Mouse (Mus musculus): ENCODE results near the gene Mybl2. TPM values are rescaled to one million over a fixed set of nuclear protein-coding genes. Genes with fewer than 3 reads are reported as not detected.

Mybl2 gene
- polyA plus RNA-seq (2014; fragmentation: Nextera tagmentation; extraction: Ambion mirVana), result 69.2 and 70.9 TPM in 2 replicates

DNA sequence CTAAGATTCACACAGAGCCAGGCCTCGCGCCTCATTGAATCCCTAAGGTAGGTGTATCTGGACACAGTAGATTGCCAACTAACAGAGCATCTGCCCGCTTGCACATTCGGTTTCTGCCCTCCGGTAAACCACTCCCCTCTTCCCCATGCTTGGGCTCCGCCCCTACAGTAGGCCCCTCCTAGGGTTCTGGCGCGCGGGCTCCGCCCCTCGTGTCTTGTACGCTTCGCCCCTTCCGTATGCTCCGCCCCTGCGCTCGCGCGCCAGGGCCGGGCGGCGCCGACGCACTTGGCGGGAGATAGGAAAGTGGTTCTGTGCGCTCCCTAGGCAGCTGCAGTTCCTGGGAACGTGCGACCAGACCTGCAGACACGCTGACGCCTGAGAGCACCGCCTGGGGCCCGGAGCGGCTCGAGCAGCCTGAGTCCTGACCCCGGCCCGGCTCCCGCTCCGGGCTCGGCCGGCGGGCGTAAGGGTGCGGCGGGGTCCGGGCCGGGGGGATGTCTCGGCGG lies at the start of gene Mybl2:
TSS of gene Mybl2 (plus strand) at position 353 of the 506 bp plus-strand sequence.
- DNase-seq (ENCODE audit: low spot score), result peak; percentile 91
- H3K4me2 ChIP-seq, result peak within 1 kb of the TSS; percentile 93
- H3K36me3 ChIP-seq (ENCODE audit: control insufficient read depth, insufficient read depth, low read length), result no peaks in the 10 kb centered on the region; the same call in 1 of the 2 replicates
- peak within 1 kb of the TSS; percentile 89 for H3K4me3 ChIP-seq (ENCODE audit: low read depth, low read length)
- peak within 1 kb of the TSS; percentile 93 for H3K9ac ChIP-seq (ENCODE audit: low read depth, low read length)
- WGBS, result under 1% methylated on average over 48 of the region's 48 CpGs
- no peaks in the 10 kb centered on the region for H3K9me3 ChIP-seq (ENCODE audit: control insufficient read depth, low read length)
- H3K4me1 ChIP-seq (replicated peaks; ENCODE audit: control insufficient read depth, insufficient read depth, low read length), result peaks cover 33% of the 10 kb centered on the region
- no peaks in the 10 kb centered on the region for H3K27me3 ChIP-seq (replicated peaks; ENCODE audit: control insufficient read depth, insufficient read depth, low read length)
- peak; percentile 99 for ATAC-seq (replicated peaks; ENCODE audit: low FRiP score)
- peak within 1 kb of the TSS; percentile 82 for H3K27ac ChIP-seq (ENCODE audit: low read depth, low read length)

DNA sequence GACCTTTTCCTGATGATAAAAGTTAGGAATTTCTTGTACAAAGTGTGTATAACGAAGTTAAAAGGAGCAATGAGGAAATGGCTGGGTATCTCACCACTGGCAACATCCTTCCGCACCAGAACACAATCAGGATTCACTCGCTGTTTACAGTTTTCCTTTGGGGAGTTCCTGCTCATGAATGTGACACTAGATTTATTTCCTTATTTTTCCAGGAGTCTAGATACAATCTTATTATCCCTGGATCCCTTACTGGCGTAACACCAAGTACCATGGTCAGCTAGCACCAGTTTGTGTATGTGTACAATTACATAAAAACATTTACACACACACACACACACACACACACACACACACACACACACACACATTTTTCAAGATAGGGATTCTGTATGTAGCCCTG lies 47.2 kb upstream of the Mybl2 start:
- H3K27me3 ChIP-seq (replicated peaks; ENCODE audit: control insufficient read depth, insufficient read depth, low read length), result no peaks in the 10 kb centered on the region
- DNase-seq (ENCODE audit: low spot score), result no peak
- H3K36me3 ChIP-seq (ENCODE audit: control insufficient read depth, insufficient read depth, low read length), result no peaks in the 10 kb centered on the region
- H3K4me1 ChIP-seq (replicated peaks; ENCODE audit: control insufficient read depth, insufficient read depth, low read length), result no peaks in the 10 kb centered on the region
- ATAC-seq (replicated peaks; ENCODE audit: low FRiP score), result no peak
- no peak overlapping the region for H3K9ac ChIP-seq (ENCODE audit: low read depth, low read length)
- no peak overlapping the region for H3K27ac ChIP-seq (ENCODE audit: low read depth, low read length)
- WGBS, result 61% methylated on average over 4 of the region's 4 CpGs
- H3K4me3 ChIP-seq (ENCODE audit: low read depth, low read length), result no peak overlapping the region
- no peaks in the 10 kb centered on the region for H3K9me3 ChIP-seq (ENCODE audit: control insufficient read depth, low read length)
- H3K4me2 ChIP-seq, result no peak overlapping the region

DNA sequence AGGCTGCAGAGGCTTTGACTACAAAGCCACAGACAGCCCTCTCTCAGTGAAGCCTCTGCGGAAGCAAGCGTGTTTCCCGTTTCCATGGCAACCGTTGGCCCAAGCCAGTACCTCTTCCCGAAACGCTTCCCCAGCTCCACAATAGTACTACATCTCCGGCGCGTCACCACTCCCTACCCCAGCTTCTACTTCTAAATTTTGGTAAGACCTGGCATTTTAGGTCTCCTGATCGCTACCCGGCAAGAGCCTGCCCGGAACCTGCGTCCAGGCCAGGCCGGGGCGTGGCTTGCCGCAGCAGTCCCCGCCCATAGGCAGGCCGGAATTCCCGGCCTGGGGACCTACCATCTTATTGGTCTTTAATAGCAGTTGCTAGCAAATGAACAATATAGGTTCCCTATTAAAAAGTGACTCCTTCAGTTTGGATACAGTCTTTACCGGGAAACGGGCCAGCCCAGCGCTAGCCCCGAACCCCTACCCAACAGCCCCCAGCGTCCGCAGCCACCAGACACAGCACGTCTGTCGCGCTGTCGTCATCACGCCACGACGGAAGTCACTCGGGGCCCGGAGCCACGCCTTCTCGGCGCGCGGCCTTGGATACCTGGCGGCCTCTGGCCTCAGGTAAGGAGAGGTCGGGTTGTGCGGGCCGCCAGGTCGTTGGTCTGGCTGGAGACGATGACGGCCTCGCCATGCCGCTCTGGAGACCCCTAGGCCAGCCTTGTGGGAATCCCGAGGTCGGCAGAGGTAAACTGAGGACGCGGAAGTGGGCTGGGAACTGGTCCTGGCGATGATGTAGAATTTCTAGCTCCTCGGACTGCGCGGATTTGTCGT lies 37.4 kb upstream of the Mybl2 start, which contains the start of gene Ift52:
TSS of gene Ift52 (plus strand) at position 439 of the 828 bp plus-strand sequence.
- Histone ChIP-seq H3K36me3 (ENCODE audit: control insufficient read depth, insufficient read depth, low read length) (no peaks in the 10 kb centered on the region), H3K4me3 (ENCODE audit: low read depth, low read length) (peak within 1 kb of the TSS; percentile 94), H3K27ac (ENCODE audit: low read depth, low read length) (peak within 1 kb of the TSS; percentile 28; the same call in 1 of the 2 replicates), H3K4me2 (peak within 1 kb of the TSS; percentile 74), H3K9ac (ENCODE audit: low read depth, low read length) (peak within 1 kb of the TSS; percentile 81), H3K9me3 (ENCODE audit: control insufficient read depth, low read length) (no peaks in the 10 kb centered on the region), H3K27me3 (replicated peaks; ENCODE audit: control insufficient read depth, insufficient read depth, low read length) (no peaks in the 10 kb centered on the region), H3K4me1 (replicated peaks; ENCODE audit: control insufficient read depth, insufficient read depth, low read length) (peaks cover 7% of the 10 kb centered on the region)
- WGBS, result under 1% methylated on average over 57 of the region's 57 CpGs
- DNase-seq (ENCODE audit: low spot score), result peak; percentile 92
- ATAC-seq (replicated peaks; ENCODE audit: low FRiP score), result peak; percentile 95

DNA sequence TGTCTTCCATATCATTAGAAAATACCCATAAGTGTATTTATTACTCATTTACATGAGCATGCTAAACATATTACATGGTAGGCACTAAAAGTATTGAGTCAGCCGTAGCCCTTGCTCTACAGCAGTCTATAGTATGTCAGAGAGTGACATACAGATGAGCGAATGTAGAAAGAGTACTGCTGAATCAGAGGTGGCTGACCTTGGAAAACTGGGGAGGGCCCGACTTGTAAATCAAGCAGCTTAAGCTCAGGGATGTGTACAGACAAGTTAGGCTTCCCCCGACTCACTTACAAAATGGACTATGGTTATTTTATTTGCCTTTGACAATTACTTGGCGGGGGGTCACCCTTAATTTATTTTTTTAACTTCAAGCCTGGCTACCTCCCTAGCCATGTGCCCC lies 23.2 kb upstream of the Mybl2 start:
- no peaks in the 10 kb centered on the region for H3K9me3 ChIP-seq (ENCODE audit: control insufficient read depth, low read length)
- 86% methylated on average over 5 of the region's 5 CpGs for WGBS
- no peak overlapping the region for H3K27ac ChIP-seq (ENCODE audit: low read depth, low read length)
- DNase-seq (ENCODE audit: low spot score), result no peak
- no peak overlapping the region for H3K4me2 ChIP-seq
- no peak overlapping the region for H3K9ac ChIP-seq (ENCODE audit: low read depth, low read length)
- no peak overlapping the region for H3K4me3 ChIP-seq (ENCODE audit: low read depth, low read length)
- ATAC-seq (replicated peaks; ENCODE audit: low FRiP score), result no peak
- H3K4me1 ChIP-seq (replicated peaks; ENCODE audit: control insufficient read depth, insufficient read depth, low read length), result no peaks in the 10 kb centered on the region
- H3K36me3 ChIP-seq (ENCODE audit: control insufficient read depth, insufficient read depth, low read length), result peaks cover 16% of the 10 kb centered on the region
- no peaks in the 10 kb centered on the region for H3K27me3 ChIP-seq (replicated peaks; ENCODE audit: control insufficient read depth, insufficient read depth, low read length)

DNA sequence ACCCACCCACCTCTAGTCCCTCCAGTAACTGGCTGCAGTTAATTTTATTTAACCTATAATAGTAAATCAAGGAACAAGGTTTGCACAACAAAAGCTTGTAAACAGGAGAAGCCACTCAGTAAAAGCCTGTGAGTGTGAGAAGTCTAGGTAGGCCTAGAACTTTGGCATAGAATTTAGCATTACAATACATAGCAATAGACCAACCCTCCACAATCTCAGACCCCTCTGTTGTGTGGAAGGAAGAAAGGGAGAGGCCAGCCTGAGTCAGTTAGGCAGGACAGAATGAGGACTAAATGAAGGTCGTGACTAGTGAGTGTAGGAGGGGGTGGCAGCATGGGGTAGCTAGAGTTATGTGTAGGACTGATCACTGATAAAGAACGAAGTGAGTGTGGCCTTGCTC lies 22.7 kb upstream of the Mybl2 start:
- Histone ChIP-seq H3K9me3 (ENCODE audit: control insufficient read depth, low read length) (no peaks in the 10 kb centered on the region), H3K36me3 (ENCODE audit: control insufficient read depth, insufficient read depth, low read length) (peaks cover 16% of the 10 kb centered on the region), H3K4me1 (replicated peaks; ENCODE audit: control insufficient read depth, insufficient read depth, low read length) (no peaks in the 10 kb centered on the region), H3K27ac (ENCODE audit: low read depth, low read length) (no peak overlapping the region), H3K9ac (ENCODE audit: low read depth, low read length) (no peak overlapping the region), H3K27me3 (replicated peaks; ENCODE audit: control insufficient read depth, insufficient read depth, low read length) (no peaks in the 10 kb centered on the region), H3K4me3 (ENCODE audit: low read depth, low read length) (no peak overlapping the region), H3K4me2 (no peak overlapping the region)
- ATAC-seq (replicated peaks; ENCODE audit: low FRiP score) (no peak), DNase-seq (ENCODE audit: low spot score) (no peak)
- 73% methylated on average over 2 of the region's 2 CpGs for WGBS

DNA sequence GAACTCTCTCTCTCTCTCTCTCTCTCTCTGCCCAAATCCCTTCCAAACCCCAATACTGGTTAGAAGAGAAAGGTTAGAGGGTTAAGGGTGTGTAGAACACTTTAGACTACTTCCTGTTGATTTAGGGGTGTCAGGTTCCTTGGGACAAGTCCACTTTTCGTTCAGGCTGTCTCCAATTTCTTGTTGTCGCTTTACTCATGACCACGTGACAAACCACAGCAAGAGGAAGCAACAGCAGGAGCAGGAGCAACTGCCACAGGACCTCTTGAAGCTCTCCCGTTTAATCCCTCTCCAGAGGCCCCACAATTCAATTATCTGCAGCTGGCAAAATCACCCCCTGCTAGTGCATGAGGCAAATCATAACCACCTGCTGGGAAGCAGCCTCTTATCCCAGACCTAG lies 21.9 kb upstream of the Mybl2 start:
- no peak overlapping the region for H3K4me3 ChIP-seq (ENCODE audit: low read depth, low read length)
- ATAC-seq (replicated peaks; ENCODE audit: low FRiP score) (no peak), DNase-seq (ENCODE audit: low spot score) (no peak)
- H3K9me3 ChIP-seq (ENCODE audit: control insufficient read depth, low read length), result no peaks in the 10 kb centered on the region
- H3K4me1 ChIP-seq (replicated peaks; ENCODE audit: control insufficient read depth, insufficient read depth, low read length), result no peaks in the 10 kb centered on the region
- H3K36me3 ChIP-seq (ENCODE audit: control insufficient read depth, insufficient read depth, low read length), result peaks cover 20% of the 10 kb centered on the region
- no peak overlapping the region for H3K9ac ChIP-seq (ENCODE audit: low read depth, low read length)
- no peaks in the 10 kb centered on the region for H3K27me3 ChIP-seq (replicated peaks; ENCODE audit: control insufficient read depth, insufficient read depth, low read length)
- H3K4me2 ChIP-seq, result no peak overlapping the region
- H3K27ac ChIP-seq (ENCODE audit: low read depth, low read length), result no peak overlapping the region
- 43% methylated on average over 4 of the region's 4 CpGs for WGBS

DNA sequence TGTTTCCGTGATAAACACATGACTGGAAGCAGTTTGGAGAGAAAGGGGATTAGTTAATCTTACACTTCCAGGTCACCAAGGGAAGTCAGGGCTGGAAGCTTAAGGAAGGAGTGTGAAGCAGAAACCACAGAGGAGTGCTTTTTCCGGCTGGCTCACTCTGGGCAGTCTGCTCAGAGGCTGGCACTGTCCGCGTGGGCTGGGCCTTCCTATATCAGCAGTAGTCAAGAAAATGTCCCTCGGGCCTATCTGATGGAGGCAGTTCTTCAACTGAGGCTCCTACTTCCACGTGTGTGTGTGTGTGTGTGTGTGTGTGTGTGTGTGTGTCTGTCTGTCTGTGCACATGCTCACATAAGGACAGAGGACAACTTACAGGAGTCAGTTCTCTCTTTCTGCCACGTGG lies 14.5 kb upstream of the Mybl2 start:
- 0 out of 2 replicates have a peak, but pooled peaks have one; percentile 34 for ATAC-seq (replicated peaks; ENCODE audit: low FRiP score)
- Histone ChIP-seq H3K4me3 (ENCODE audit: low read depth, low read length) (no peak overlapping the region), H3K4me2 (no peak overlapping the region), H3K4me1 (replicated peaks; ENCODE audit: control insufficient read depth, insufficient read depth, low read length) (no peaks in the 10 kb centered on the region), H3K36me3 (ENCODE audit: control insufficient read depth, insufficient read depth, low read length) (peaks cover 34% of the 10 kb centered on the region), H3K9ac (ENCODE audit: low read depth, low read length) (no peak overlapping the region; the same call in 1 of the 2 replicates), H3K9me3 (ENCODE audit: control insufficient read depth, low read length) (no peaks in the 10 kb centered on the region), H3K27ac (ENCODE audit: low read depth, low read length) (no peak overlapping the region), H3K27me3 (replicated peaks; ENCODE audit: control insufficient read depth, insufficient read depth, low read length) (no peaks in the 10 kb centered on the region)
- no peak for DNase-seq (ENCODE audit: low spot score)
- 73% methylated on average over 7 of the region's 7 CpGs for WGBS

DNA sequence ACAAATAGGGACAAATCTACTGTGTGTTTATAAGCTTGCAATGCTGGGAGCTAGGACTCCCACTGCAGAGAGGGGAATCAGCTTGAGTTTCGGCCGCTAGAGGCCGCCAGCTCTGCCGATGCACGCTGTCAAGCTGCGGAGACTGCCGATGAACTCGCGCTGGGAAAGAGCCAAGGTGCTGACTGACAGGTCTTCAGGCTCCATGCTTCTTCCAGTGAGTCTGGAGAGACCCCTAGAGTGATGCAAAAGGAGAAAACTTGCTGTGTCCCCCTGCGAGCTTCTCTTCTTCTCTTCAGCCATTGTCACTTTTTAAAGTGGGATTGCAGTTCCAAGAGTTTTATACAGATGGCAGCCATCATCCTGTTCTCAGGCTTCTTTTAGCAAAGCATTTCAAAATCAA lies 6.4 kb upstream of the Mybl2 start:
- H3K4me2 ChIP-seq, result peak overlapping the region; percentile 43
- H3K27ac ChIP-seq (ENCODE audit: low read depth, low read length), result no peak overlapping the region
- WGBS, result 3% methylated on average over 10 of the region's 10 CpGs
- no peaks in the 10 kb centered on the region for H3K9me3 ChIP-seq (ENCODE audit: control insufficient read depth, low read length)
- H3K4me1 ChIP-seq (replicated peaks; ENCODE audit: control insufficient read depth, insufficient read depth, low read length), result no peaks in the 10 kb centered on the region
- H3K27me3 ChIP-seq (replicated peaks; ENCODE audit: control insufficient read depth, insufficient read depth, low read length), result no peaks in the 10 kb centered on the region
- no peak overlapping the region for H3K9ac ChIP-seq (ENCODE audit: low read depth, low read length)
- no peak overlapping the region for H3K4me3 ChIP-seq (ENCODE audit: low read depth, low read length)
- peaks cover 9% of the 10 kb centered on the region for H3K36me3 ChIP-seq (ENCODE audit: control insufficient read depth, insufficient read depth, low read length)
- ATAC-seq (replicated peaks; ENCODE audit: low FRiP score), result peak; percentile 67
- DNase-seq (ENCODE audit: low spot score), result peak; percentile 64

All from liver, embryonic 11.5 days (tissue).